Comparison of ENCODE assay signal across 20 mouse cellular contexts in the genomic region with DNA sequence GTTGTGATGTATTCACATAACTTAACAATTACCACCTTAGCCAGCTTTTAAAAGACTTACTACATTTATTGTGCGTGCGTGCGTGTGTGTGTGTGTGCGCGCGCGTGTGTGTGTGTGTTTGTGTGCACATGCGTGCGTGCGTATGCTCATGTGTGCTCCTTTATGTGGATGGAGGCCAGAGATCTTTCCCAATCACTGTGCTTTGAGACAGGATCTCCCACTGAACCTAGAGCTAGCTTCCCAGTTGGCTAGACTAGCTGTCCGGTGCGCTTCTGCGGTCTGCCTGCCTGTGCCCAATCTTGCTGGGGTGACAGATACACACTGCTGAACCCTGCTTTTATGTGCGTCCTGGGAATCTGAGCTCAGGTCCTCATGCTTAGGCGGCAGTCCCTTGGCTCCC. TPM values are rescaled to one million over a fixed set of nuclear protein-coding genes. Genes with fewer than 3 reads are reported as not detected.
DNase-seq lines count a peak whose midpoint lies in the region; ATAC-seq lines count a peak whose summit lies in the region.
"Had no signal": no experiment of that assay in that cellular context is flagged by ENCODE, and none has a peak within 500 bp of the region (broad histone marks: within the 10 kb centered on the region; RNA-seq: fewer than 3 reads in every experiment).

No protein-coding gene starts in this region.

- H3K27me3 ChIP-seq in heart, embryonic 10.5 days (ENCODE audit: insufficient read depth, poor library complexity, severe bottlenecking) = no peaks in the 10 kb centered on the region
- H3K27me3 ChIP-seq in liver, embryonic 15.5 days = peaks cover 6% of the 10 kb centered on the region; the same call in 1 of the 2 replicates
- H3K27me3 ChIP-seq: embryonic facial prominence, embryonic 13.5 days; hindbrain, embryonic 13.5 days; limb, embryonic 15.5 days had no signal

- no peak overlapping the region for H3K4me2 ChIP-seq in liver, embryonic 15.5 days
- H3K4me2 ChIP-seq: embryonic facial prominence, embryonic 13.5 days; hindbrain, embryonic 13.5 days; limb, embryonic 15.5 days had no signal

- no peak overlapping the region for H3K9ac ChIP-seq in liver, embryonic 15.5 days
- H3K9ac ChIP-seq: embryonic facial prominence, embryonic 13.5 days; hindbrain, embryonic 13.5 days; limb, embryonic 15.5 days had no signal

- no peak overlapping the region for H3K4me3 ChIP-seq in heart, embryonic 10.5 days
- no peak overlapping the region for H3K4me3 ChIP-seq in liver, embryonic 15.5 days (replicated peaks)
- H3K4me3 ChIP-seq: embryonic facial prominence, embryonic 13.5 days; hindbrain, embryonic 13.5 days; limb, embryonic 15.5 days had no signal

- 0 out of 2 replicates have a peak overlapping the region, but pooled peaks have one; percentile 47 for H3K27ac ChIP-seq in heart, embryonic 10.5 days
- 0 out of 2 replicates have a peak overlapping the region, but pooled peaks have one; percentile 38 for H3K27ac ChIP-seq in liver, embryonic 15.5 days (replicated peaks)
- H3K27ac ChIP-seq: embryonic facial prominence, embryonic 13.5 days; hindbrain, embryonic 13.5 days; limb, embryonic 15.5 days had no signal

- H3K9me3 ChIP-seq in heart, embryonic 10.5 days = no peaks in the 10 kb centered on the region
- no peaks in the 10 kb centered on the region for H3K9me3 ChIP-seq in liver, embryonic 15.5 days (replicated peaks)
- H3K9me3 ChIP-seq: embryonic facial prominence, embryonic 13.5 days; hindbrain, embryonic 13.5 days; limb, embryonic 15.5 days had no signal

- 91% methylated on average over 15 of the region's 15 CpGs for WGBS in heart, embryonic 10.5 days
- 85% methylated on average over 15 of the region's 15 CpGs for WGBS in liver, embryonic 15.5 days (ENCODE audit: insufficient replicate concordance)

- peaks cover 43% of the 10 kb centered on the region for H3K4me1 ChIP-seq in heart, embryonic 10.5 days
- H3K4me1 ChIP-seq in liver, embryonic 15.5 days (replicated peaks) = peaks cover 15% of the 10 kb centered on the region
- H3K4me1 ChIP-seq: hindbrain, embryonic 13.5 days had no signal

- DNase-seq in heart, embryonic 10.5 days (ENCODE audit: low spot score) = no peak
- DNase-seq in heart, postnatal 14 days = no peak
- no peak for DNase-seq in liver
- peak; percentile 24 for DNase-seq in adipocyte (ENCODE audit: low spot score)
- peak; percentile 36 for DNase-seq in kidney, postnatal 10 days
- DNase-seq in layer of hippocampus, adult 9-10 months (ENCODE audit: low spot score) = no peak
- DNase-seq: adrenal gland, postnatal 14 days; cerebellum, adult 11 months; cerebellum, postnatal 10 days; gastrocnemius, postnatal 14 days; lung, postnatal 36 days; right cerebral cortex, postnatal 25 days; thymus, postnatal 36 days had no signal

- ATAC-seq in liver, embryonic 15.5 days (ENCODE audit: insufficient read depth) = no peak
- ATAC-seq: forebrain, embryonic 14.5 days; inflammation-experienced regulatory T-cells, adult 6 months; midbrain, embryonic 16.5 days had no signal

- intact Hi-C loops in heart, postnatal 14 days (cut with DNase I) = no loop called here

- no peaks in the 10 kb centered on the region for H3K36me3 ChIP-seq in heart, embryonic 10.5 days
- H3K36me3 ChIP-seq in liver, embryonic 15.5 days (replicated peaks) = no peaks in the 10 kb centered on the region
- H3K36me3 ChIP-seq: embryonic facial prominence, embryonic 13.5 days; hindbrain, embryonic 13.5 days; limb, embryonic 15.5 days had no signal

RNA-seq across cellular contexts. Expression of a gene that starts 50.1 kb away (rescaled TPM):
- polyA plus RNA-seq in heart, embryonic 10.5 days (2016; fragmentation: Nextera tagmentation; extraction: Ambion mirVana) = 68.3 and 92.7 TPM in 2 replicates
- 10 to 100 TPM; 71.1 to 72.6 TPM for total RNA-seq in heart, postnatal 14 days (2021)
- 5.4 and 5.5 TPM in 2 replicates for polyA plus RNA-seq in liver, embryonic 15.5 days (2015; fragmentation: Nextera tagmentation; extraction: Ambion mirVana)

Comparison
In these comparisons a context has a peak if more than half of its experiments do, and no peak if none do; other contexts are left out.
1. DNase-seq: peak in adipocyte (single experiment) and kidney, postnatal 10 days (single experiment); none in heart, embryonic 10.5 days (single experiment), heart, postnatal 14 days (0 of 2), liver (single experiment) and layer of hippocampus, adult 9-10 months (single experiment).
2. RNA of a gene that starts 50.1 kb away (polyA plus RNA-seq): 68.3 to 92.7 TPM in heart, embryonic 10.5 days; 5.4 to 5.5 TPM in liver, embryonic 15.5 days; every median in the first group is over 10 times any median in the second.